Mouse (Mus musculus): ENCODE data around the gene Vav1.

The Vav1 gene

GRCm38 (mm10) chr17:57278943-57279590 is at the start of gene Vav1:
Gene Vav1, plus strand, starts transcription at chr17:57279100.
- peak; percentile 97 for DNase-seq

GRCm38 (mm10) chr17:57229851-57230727 is 48.8 kb upstream of the Vav1 start:
- DNase-seq: peak; percentile 93

- peak; percentile 94 for DNase-seq
Observed at GRCm38 (mm10) chr17:57230728-57231125, 48.2 kb upstream of the Vav1 start.

GRCm38 (mm10) chr17:57231321-57231771 is 47.6 kb upstream of the Vav1 start:
- peak; percentile 95 for DNase-seq

GRCm38 (mm10) chr17:57232200-57232599 is 46.7 kb upstream of the Vav1 start:
- peak; percentile 73 for DNase-seq

GRCm38 (mm10) chr17:57233038-57233437 is 45.9 kb upstream of the Vav1 start:
- DNase-seq: peak; percentile 88

GRCm38 (mm10) chr17:57234254-57234928 is 44.5 kb upstream of the Vav1 start:
- peak; percentile 71 for DNase-seq

GRCm38 (mm10) chr17:57235803-57236202 is 43.1 kb upstream of the Vav1 start:
- DNase-seq: peak; percentile 91

GRCm38 (mm10) chr17:57237181-57237580 is 41.7 kb upstream of the Vav1 start:
- peak; percentile 91 for DNase-seq

GRCm38 (mm10) chr17:57243650-57244370 is 35.1 kb upstream of the Vav1 start:
- DNase-seq: peak; percentile 87

- peak; percentile 90 for DNase-seq
Observed at GRCm38 (mm10) chr17:57245311-57245929, 33.5 kb upstream of the Vav1 start.

- no peak for DNase-seq
Observed at GRCm38 (mm10) chr17:57246663-57247392, 32.1 kb upstream of the Vav1 start.

GRCm38 (mm10) chr17:57247393-57248200 is 31.3 kb upstream of the Vav1 start:
- peak; percentile 100 for DNase-seq

- peak; percentile 99 for DNase-seq
Observed at GRCm38 (mm10) chr17:57248201-57248699, 30.6 kb upstream of the Vav1 start, which contains the start of gene Gpr108. Gene Gpr108, minus strand, starts transcription at chr17:57248446.

GRCm38 (mm10) chr17:57248771-57249170 is 30.1 kb upstream of the Vav1 start:
- DNase-seq: peak; percentile 95

GRCm38 (mm10) chr17:57249186-57250181 is 29.4 kb upstream of the Vav1 start, which contains the start of gene Trip10:
Gene Trip10, plus strand, starts transcription at chr17:57249455.
- DNase-seq: peak; percentile 99

GRCm38 (mm10) chr17:57250461-57251160 is 28.3 kb upstream of the Vav1 start:
- peak; percentile 99 for DNase-seq

- peak; percentile 73 for DNase-seq
Observed at GRCm38 (mm10) chr17:57251431-57251830, 27.5 kb upstream of the Vav1 start.

All from heart, adult 11 months (tissue).